Mouse (Mus musculus) MEL-GATA-1-ER (cell line): ENCODE data around the gene Pecam1.
A peak's percentile ranks its signal among the peaks of the same experiment; 100 is the strongest.
"Not testable (repeated sequence)": the region's sequence is repeated elsewhere in the genome, so short reads cannot be mapped to it uniquely, and the experiment has no call there.

Experiments used
- DNase-seq: peaks from one replicate; pipeline ENCODE4 v3.0.0-alpha.2; 2012; ENCODE audit warnings: low read depth; ENCODE audit errors: extremely low read depth

Pecam1 gene

GRCm38 (mm10) chr11:106637754-106638153 is 112.7 kb downstream of the Pecam1 start:
- DNase-seq, result no peak

- no peak for DNase-seq
Measured at GRCm38 (mm10) chr11:106635946-106636345, 114.5 kb downstream of the Pecam1 start.

- not testable (repeated sequence) for DNase-seq
Measured at GRCm38 (mm10) chr11:106634175-106634574, 116.3 kb downstream of the Pecam1 start.

- DNase-seq, result no peak
Measured at GRCm38 (mm10) chr11:106633456-106633855, 117.0 kb downstream of the Pecam1 start.

GRCm38 (mm10) chr11:106627692-106628091 is 122.7 kb downstream of the Pecam1 start:
- peak; percentile 44 for DNase-seq

GRCm38 (mm10) chr11:106625577-106625976 is 124.9 kb downstream of the Pecam1 start:
- no peak for DNase-seq

- no peak for DNase-seq
Measured at GRCm38 (mm10) chr11:106623629-106624028, 126.8 kb downstream of the Pecam1 start.

GRCm38 (mm10) chr11:106622056-106622455 is 128.4 kb downstream of the Pecam1 start:
- DNase-seq, result no peak

GRCm38 (mm10) chr11:106618768-106619167 is 131.7 kb downstream of the Pecam1 start:
- DNase-seq, result not testable (repeated sequence)

- DNase-seq, result no peak
Measured at GRCm38 (mm10) chr11:106617821-106618580, 132.4 kb downstream of the Pecam1 start.

- DNase-seq, result no peak
Measured at GRCm38 (mm10) chr11:106615561-106615960, 134.9 kb downstream of the Pecam1 start.

- DNase-seq, result peak; percentile 51
Measured at GRCm38 (mm10) chr11:106614339-106614645, 136.1 kb downstream of the Pecam1 start.

- peak; percentile 49 for DNase-seq
Measured at GRCm38 (mm10) chr11:106613638-106614338, 136.6 kb downstream of the Pecam1 start.

GRCm38 (mm10) chr11:106612961-106613637 is 137.3 kb downstream of the Pecam1 start, which contains the start of gene Tex2:
Gene Tex2, minus strand, starts transcription at chr11:106613423.
- peak; percentile 87 for DNase-seq

- DNase-seq, result peak; percentile 27
Measured at GRCm38 (mm10) chr11:106612209-106612960, 138.0 kb downstream of the Pecam1 start.

- no peak for DNase-seq
Measured at GRCm38 (mm10) chr11:106609731-106610130, 140.7 kb downstream of the Pecam1 start.

GRCm38 (mm10) chr11:106607316-106607715 is 143.1 kb downstream of the Pecam1 start:
- DNase-seq, result no peak

GRCm38 (mm10) chr11:106606042-106606441 is 144.4 kb downstream of the Pecam1 start:
- no peak for DNase-seq
